Mouse (Mus musculus) G1E (cell line): ENCODE results near the gene S100a9. TPM values are rescaled to one million over a fixed set of nuclear protein-coding genes. Genes with fewer than 3 reads are reported as not detected.

Source experiments
- ATAC-seq: 2 replicates; pipeline ENCODE4 v1.8.0; 2016; ENCODE audit warnings: mild to moderate bottlenecking; ENCODE audit not compliant: insufficient number of reproducible peaks, poor library complexity, low FRiP score, severe bottlenecking; ENCODE audit errors: extremely low read depth
- DNase-seq: peaks from one replicate; pipeline ENCODE4 v3.0.0; 2012; ENCODE audit warnings: low spot score
- H3K27me3 ChIP-seq: 2 replicates; pipeline ENCODE4 v1.6.1; 2012; ENCODE audit warnings: mild to moderate bottlenecking, low read length, inconsistent platforms; ENCODE audit not compliant: insufficient read depth
- H3K36me3 ChIP-seq: replicated peaks from 2 replicates; pipeline ENCODE3; 2012; ENCODE audit warnings: mild to moderate bottlenecking, inconsistent platforms
- H3K4me1 ChIP-seq: 2 replicates; pipeline ENCODE4 v1.6.1; 2012; ENCODE audit warnings: low read depth, low read length, inconsistent platforms, mixed read lengths; ENCODE audit not compliant: insufficient read depth
- H3K4me3 ChIP-seq: 2 replicates; pipeline ENCODE4 v1.5.1; 2012; ENCODE audit warnings: low read depth, mild to moderate bottlenecking, inconsistent platforms, low read length, moderate library complexity, mixed read lengths
- H3K9me3 ChIP-seq: replicated peaks from 2 replicates; pipeline ENCODE4 v1.6.1; 2012; ENCODE audit warnings: inconsistent platforms
- CTCF ChIP-seq: IDR thresholded peaks from 2 replicates; pipeline ENCODE4 v1.5.1; 2012; ENCODE audit warnings: low read depth, low read length, inconsistent platforms, mixed read lengths
- GATA1 ChIP-seq: IDR thresholded peaks from 2 replicates; pipeline ENCODE4 v1.6.1; 2012; ENCODE audit warnings: borderline replicate concordance, low read length, inconsistent platforms, mixed read lengths
- GATA2 ChIP-seq: IDR thresholded peaks from 2 replicates; pipeline ENCODE4 v1.6.1; 2012; ENCODE audit warnings: low read depth, low read length, inconsistent platforms, borderline replicate concordance
- POLR2AphosphoS5 ChIP-seq: IDR thresholded peaks from 2 replicates; pipeline ENCODE4 v1.6.1; 2012; ENCODE audit warnings: low read depth, low read length, inconsistent platforms; ENCODE audit not compliant: insufficient replicate concordance
- TAL1 ChIP-seq: conservative IDR thresholded peaks from 2 replicates; pipeline ENCODE4 v1.6.1; 2012; ENCODE audit warnings: low read depth, low read length, inconsistent platforms, mixed read lengths
- polyA plus RNA-seq: library from polyadenylated mRNA; stranded (reverse); fragments of >175 nt; gene quantifications from 2 replicates; pipeline ENCODE4 v1.2.3, GENCODE M21; 2012
- total RNA-seq, 2 experiments: library from RNA; stranded (forward) in 1 of 2; stranded (reverse) in 1 of 2; fragments of 200-1000 nt in 1 of 2; fragments of >200 nt in 1 of 2; fragmentation: Nextera tagmentation in 1 of 2; gene quantifications; 2 replicates each; pipeline ENCODE4 v1.2.3; 2014 to 2017

The S100a9 gene
- total RNA-seq (2014; fragmentation: Nextera tagmentation) (not detected in 2 replicates), total RNA-seq (2017) (0.41 TPM in 1 of 2 replicates, not detected in the other), polyA plus RNA-seq (0.20 TPM in 1 of 2 replicates, not detected in the other)

- Histone ChIP-seq H3K4me1 (no peaks in the 10 kb centered on the region), H3K4me3 (no peak within 1 kb of the TSS), H3K36me3 (no peaks in the 10 kb centered on the region), H3K27me3 (no peaks in the 10 kb centered on the region), H3K9me3 (no peaks in the 10 kb centered on the region)
- TF ChIP-seq CTCF, result no peak
- no peak for TF ChIP-seq TAL1
- no peak for TF ChIP-seq GATA1
- TF ChIP-seq POLR2AphosphoS5, result no peak
- TF ChIP-seq GATA2, result no peak
- ATAC-seq (no peak), DNase-seq (no peak)
Measured at GRCm38 (mm10) chr3:90695613-90696012, at the start of gene S100a9. Gene S100a9, minus strand, starts transcription at chr3:90695721.

GRCm38 (mm10) chr3:90726606-90727005, 31.1 kb upstream of the S100a9 start, which contains the start of gene Pglyrp4:
Gene Pglyrp4, plus strand, starts transcription at chr3:90726906.
- DNase-seq (no peak), ATAC-seq (no peak)
- Histone ChIP-seq H3K4me3 (no peak within 1 kb of the TSS), H3K27me3 (0 out of 2 replicates have a peak, but pooled peaks cover 5% of the 10 kb centered on the region), H3K4me1 (no peaks in the 10 kb centered on the region), H3K9me3 (no peaks in the 10 kb centered on the region), H3K36me3 (no peaks in the 10 kb centered on the region)
- TF ChIP-seq CTCF, result no peak
- TF ChIP-seq GATA1, result no peak
- TF ChIP-seq TAL1, result no peak
- no peak for TF ChIP-seq GATA2
- no peak for TF ChIP-seq POLR2AphosphoS5

GRCm38 (mm10) chr3:90709591-90710460, 14.3 kb upstream of the S100a9 start:
- DNase-seq (peak; percentile 10), ATAC-seq (peak; percentile 66)
- H3K27me3 ChIP-seq, result peaks cover 3% of the 10 kb centered on the region; the same call in 1 of the 2 replicates
- H3K4me3 ChIP-seq, result no peak overlapping the region
- H3K4me1 ChIP-seq, result no peaks in the 10 kb centered on the region
- TF ChIP-seq GATA1 (no peak), CTCF (peak; percentile 75)
- no peaks in the 10 kb centered on the region for H3K36me3 ChIP-seq
- H3K9me3 ChIP-seq, result no peaks in the 10 kb centered on the region

GRCm38 (mm10) chr3:90708523-90709202, 13.1 kb upstream of the S100a9 start:
- no peaks in the 10 kb centered on the region for H3K36me3 ChIP-seq
- H3K4me3 ChIP-seq, result no peak overlapping the region
- TF ChIP-seq TAL1 (no peak), GATA1 (no peak), POLR2AphosphoS5 (no peak), CTCF (peak; percentile 36; the same call in 1 of the 2 replicates), GATA2 (no peak)
- H3K4me1 ChIP-seq, result no peaks in the 10 kb centered on the region
- peak; percentile 18 for DNase-seq
- ATAC-seq, result no peak
- H3K27me3 ChIP-seq, result peaks cover 3% of the 10 kb centered on the region; the same call in 1 of the 2 replicates
- no peaks in the 10 kb centered on the region for H3K9me3 ChIP-seq

- Histone ChIP-seq H3K9me3 (no peaks in the 10 kb centered on the region), H3K4me3 (no peak overlapping the region), H3K36me3 (no peaks in the 10 kb centered on the region), H3K27me3 (no peaks in the 10 kb centered on the region), H3K4me1 (no peaks in the 10 kb centered on the region)
- DNase-seq (no peak), ATAC-seq (no peak)
- no peak for TF ChIP-seq POLR2AphosphoS5
- no peak for TF ChIP-seq GATA1
- no peak for TF ChIP-seq TAL1
- no peak for TF ChIP-seq GATA2
- TF ChIP-seq CTCF, result no peak
Measured at GRCm38 (mm10) chr3:90702244-90702643, 6.7 kb upstream of the S100a9 start.

GRCm38 (mm10) chr3:90693496-90693895, 2.0 kb downstream of the S100a9 start:
- H3K9me3 ChIP-seq, result no peaks in the 10 kb centered on the region
- no peak overlapping the region for H3K4me3 ChIP-seq
- ATAC-seq, result no peak
- no peaks in the 10 kb centered on the region for H3K27me3 ChIP-seq
- no peaks in the 10 kb centered on the region for H3K4me1 ChIP-seq
- TF ChIP-seq POLR2AphosphoS5 (no peak), CTCF (no peak), TAL1 (no peak), GATA1 (no peak), GATA2 (no peak)
- no peak for DNase-seq
- no peaks in the 10 kb centered on the region for H3K36me3 ChIP-seq
